Mouse (Mus musculus): ENCODE data around the gene Ms4a12.
"Not testable (repeated sequence)": the region's sequence is repeated elsewhere in the genome, so short reads cannot be mapped to it uniquely, and the experiment has no call there.

Ms4a12 gene

DNA sequence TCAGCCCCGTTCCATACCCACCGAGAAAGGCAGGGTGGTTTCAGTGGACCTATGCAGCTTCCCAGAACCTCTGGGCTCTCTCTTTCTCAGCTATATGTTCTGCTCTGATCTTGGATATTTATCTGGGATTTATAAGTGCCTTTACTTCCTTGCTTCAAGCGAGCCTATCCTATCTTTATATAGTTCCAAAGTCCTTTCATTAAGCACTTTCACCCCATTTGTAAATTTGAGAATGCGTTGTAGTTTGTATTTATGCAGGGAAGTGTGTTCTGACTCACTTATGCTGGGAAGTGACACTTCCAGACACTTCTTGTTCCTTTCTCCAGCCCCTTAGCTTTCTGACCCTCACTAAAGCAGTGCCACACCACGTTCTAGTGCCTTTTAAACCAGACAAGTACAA lies at the start of gene Ms4a12:
TSS of gene Ms4a12 (minus strand) at position 101 of the 400 bp plus-strand sequence.
- no peak for DNase-seq (ENCODE audit: extremely low spot score)

DNA sequence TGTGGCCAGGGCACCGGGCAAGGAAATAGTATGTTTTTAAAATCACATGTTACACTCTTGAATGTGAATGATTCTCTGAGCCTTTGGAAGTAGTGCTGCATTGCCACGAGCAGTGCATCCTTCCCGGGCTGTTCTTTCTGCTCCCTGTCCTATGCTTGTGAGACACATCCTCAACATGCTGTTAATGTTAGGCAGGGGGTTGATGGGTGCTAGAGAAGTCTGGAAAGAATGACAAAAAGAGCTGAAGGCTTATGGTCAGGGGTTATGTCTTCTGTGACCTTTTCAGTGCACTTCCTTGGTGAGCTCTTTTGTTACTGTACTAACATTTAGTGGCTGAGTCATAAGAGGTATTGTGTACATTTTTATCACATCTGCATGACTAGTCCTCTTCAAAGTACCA lies 48.0 kb upstream of the Ms4a12 start:
- DNase-seq (ENCODE audit: extremely low spot score): no peak

DNA sequence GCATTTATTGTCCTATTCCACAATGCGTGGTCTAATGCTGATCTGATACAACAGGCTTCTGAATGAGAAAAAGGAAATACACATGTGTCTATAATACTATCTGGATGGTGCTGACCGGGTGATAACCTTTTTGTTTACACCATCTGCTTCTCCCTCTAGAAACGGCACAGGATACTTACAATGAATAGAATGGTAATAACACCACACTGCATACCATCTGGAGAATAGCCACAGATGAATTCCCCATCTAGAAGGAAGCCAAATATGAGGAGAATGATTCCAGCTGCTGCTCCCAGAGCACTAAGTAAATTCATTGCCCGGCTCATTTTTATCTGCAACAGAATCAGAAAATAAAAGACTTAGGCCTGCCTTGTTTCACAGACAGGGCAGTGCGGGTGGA lies 44.2 kb upstream of the Ms4a12 start:
- no peak for DNase-seq (ENCODE audit: extremely low spot score)

DNA sequence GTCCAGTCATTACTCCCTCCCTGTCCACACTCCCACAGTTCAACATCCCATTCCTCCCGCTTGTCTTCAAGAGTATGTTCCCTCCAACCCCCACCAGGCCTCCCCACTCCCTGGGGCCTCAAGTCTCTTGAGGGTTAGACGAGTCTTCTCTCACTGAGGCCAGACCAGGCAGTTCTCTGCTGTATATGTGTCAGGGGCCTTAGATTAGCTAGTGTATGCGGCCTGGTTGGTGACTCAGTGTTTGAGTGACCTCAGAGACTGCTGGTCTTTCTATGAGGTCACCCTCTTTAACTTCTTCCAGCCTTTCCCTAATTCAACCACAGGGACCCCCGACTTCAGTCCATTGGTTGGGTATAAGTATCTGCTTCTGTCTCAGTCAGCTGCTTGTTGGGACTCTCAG lies 34.7 kb upstream of the Ms4a12 start:
- DNase-seq (ENCODE audit: extremely low spot score): no peak

DNA sequence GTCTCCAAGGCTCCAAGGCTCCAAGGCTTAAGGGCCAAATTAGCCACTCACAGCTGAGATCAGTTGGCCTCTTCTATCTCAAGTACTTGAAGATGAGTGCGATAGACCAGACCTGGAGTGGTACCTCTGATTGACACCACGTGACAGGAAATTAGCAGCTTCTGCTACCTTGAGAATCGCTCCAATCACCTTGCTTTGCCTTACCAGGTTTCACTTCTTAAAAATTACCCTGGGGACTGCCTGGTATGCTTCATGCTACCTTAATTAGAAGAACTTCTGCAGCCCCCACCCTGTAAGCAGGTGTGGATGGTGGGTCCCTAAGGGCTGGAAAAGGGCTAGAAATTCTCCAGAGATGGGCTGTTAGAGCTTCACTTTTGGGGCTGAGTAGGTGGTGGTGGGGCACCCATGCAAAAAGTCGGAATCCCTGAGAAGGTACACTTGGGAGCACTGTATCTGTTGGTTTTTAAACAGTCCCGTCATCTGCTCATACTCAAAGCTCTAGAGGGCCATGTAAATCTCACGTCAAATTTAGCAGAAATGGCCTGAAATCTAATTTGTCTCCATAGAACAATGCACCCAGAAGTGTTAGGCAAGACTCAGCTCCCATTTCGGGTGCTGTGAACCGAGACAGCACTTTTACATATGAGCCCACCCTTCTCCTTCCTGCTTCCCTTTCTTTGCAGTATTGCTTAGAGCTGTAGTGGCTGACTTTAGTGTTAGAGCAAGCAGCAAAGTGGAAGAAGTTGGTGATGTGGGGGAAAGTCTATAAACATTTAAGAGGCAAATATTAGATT lies 34.0 kb upstream of the Ms4a12 start, which contains the start of gene Ms4a1:
TSS of gene Ms4a1 (minus strand) at position 190 of the 794 bp plus-strand sequence.
- DNase-seq (ENCODE audit: extremely low spot score): no peak

DNA sequence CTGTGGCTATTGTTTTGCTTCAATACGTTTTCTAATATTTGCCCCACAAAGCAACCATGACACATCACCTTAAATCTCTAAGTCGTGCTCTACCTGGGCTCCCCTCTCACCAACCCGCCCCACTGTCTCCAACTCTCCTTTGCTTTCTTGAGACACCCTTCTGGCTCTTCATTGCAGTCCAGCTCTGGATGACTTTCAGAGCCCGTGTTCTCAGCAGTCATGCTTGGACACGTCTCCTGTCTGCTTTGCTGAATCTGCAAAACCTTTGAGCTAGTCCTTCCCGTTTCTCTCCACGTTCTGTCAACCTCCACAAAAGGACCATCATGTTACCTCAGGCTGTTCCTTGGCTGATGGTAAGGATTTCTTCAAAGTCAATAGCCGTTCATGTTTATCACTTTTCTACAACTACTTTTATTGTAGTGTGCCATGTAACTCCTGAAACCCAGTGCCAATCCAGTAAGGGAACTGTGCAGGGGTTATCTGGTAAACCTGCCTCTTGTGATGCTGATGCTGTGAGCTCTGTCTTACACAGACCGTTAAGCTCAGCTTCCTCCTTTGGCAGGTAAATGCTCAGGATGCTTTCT lies 32.4 kb upstream of the Ms4a12 start:
- no peak for DNase-seq (ENCODE audit: extremely low spot score)

DNA sequence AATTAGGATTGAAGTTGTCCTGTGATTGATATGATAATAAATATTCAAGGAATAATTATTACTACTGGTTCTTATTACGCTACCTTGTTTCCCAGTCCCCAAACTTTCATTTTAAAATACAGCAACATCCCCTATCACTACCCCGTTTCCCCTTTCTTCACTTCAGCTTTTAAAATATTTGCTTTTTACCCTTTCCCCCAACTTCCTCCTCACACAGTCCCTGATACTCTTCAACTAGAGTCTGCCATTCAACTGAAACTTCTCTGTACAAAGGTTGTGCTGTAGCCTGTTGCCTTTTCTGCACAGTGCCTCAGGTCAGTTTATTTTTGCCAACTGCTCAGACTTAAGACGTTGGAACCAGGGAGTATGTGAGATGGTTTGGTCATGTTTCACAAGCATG lies 31.3 kb upstream of the Ms4a12 start:
- DNase-seq (ENCODE audit: extremely low spot score): no peak

DNA sequence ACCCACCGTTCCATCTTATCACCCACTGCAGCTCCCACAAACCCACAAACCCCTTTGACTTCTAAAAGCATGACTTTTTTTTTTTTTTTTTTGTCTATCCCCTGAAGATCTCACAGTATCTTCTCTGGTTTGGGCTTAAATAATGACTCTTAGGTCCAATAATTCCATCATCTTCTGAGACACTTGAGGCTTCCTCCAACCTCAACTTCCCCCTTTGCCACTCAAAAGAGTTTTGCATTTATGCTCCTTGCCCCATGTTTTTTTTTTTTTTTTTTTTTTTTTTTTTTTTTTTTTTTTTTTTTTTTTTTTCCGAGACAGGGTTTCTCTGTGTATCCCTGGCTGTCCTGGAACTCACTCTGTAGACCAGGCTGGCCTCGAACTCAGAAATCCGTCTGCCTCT lies 30.7 kb upstream of the Ms4a12 start:
- not testable (repeated sequence) for DNase-seq (ENCODE audit: extremely low spot score)

DNA sequence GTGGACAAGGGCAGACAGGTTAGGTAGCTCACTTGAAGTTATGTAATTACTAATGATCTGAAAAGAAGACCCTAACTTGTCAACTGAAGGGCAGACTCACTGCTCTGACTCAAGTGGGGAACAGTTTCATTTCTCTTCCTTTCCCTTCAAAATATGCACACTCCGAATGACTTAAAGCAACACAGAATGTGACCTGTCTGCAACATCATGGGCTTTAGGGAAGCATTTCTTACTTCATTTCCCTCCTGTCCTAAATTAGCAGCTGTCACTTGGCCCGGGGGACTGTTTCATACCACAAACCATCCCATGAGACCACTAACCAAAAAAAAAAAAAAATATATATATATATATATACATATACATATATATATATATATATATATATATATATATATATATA lies 29.3 kb upstream of the Ms4a12 start:
- no peak for DNase-seq (ENCODE audit: extremely low spot score)

DNA sequence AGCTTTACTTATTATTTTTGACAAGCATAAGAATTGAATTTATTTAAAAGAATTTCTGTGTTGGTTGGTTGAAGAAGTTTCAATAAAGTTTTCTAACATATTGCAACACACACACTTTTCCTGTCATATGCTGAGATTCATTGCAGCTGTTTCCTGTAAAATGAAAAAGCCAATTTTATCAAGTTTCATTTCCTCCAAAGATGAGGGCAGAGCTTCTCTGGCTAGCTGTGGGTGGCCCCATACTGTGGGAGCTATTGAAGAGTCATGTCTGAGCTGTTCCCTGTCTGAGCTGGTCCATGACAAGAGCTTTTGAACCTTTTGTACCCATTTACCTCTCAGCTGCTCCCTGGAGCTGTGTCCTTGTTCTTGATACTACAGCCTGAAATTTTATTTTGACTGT lies 12.0 kb upstream of the Ms4a12 start:
- DNase-seq (ENCODE audit: extremely low spot score): no peak

DNA sequence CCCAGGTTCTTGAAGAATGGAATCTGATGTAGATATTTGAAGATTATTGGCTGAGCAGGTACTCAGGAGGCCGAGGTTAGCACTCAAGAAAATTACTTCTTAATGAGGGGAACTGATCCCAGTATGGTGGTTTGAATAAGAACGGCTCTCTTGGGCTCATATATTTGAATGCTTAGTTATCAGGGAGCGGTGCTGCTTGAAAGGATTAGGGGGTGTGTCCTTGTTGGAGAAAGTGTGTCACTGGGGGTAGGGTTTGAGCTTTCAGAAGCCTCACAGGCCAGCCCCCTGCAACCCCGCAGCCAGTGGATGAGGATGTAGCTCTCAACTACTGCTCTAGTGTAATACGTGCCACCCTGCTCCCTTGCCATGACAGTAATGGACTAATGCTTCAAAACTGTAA lies 10.3 kb upstream of the Ms4a12 start:
- DNase-seq (ENCODE audit: extremely low spot score): no peak

DNA sequence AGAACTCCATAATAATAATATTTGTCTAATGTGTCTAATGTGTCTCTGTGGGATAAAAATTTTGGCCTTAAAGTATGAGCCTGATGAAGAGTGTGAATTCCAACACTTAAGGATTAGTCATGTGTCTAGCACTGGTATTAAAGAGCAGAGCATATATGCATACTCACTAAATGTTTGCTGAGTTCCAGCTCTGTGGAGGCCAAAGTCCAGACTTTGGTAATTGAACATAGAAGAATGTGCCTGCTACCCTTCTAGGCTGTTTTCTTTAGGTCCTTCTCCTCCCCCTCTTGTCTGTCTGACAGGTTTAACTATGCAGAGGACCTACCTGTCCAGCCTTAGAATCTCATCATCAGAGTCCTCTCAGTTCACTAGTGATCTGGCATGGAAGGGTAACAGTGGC lies 3.6 kb upstream of the Ms4a12 start:
- no peak for DNase-seq (ENCODE audit: extremely low spot score)

DNA sequence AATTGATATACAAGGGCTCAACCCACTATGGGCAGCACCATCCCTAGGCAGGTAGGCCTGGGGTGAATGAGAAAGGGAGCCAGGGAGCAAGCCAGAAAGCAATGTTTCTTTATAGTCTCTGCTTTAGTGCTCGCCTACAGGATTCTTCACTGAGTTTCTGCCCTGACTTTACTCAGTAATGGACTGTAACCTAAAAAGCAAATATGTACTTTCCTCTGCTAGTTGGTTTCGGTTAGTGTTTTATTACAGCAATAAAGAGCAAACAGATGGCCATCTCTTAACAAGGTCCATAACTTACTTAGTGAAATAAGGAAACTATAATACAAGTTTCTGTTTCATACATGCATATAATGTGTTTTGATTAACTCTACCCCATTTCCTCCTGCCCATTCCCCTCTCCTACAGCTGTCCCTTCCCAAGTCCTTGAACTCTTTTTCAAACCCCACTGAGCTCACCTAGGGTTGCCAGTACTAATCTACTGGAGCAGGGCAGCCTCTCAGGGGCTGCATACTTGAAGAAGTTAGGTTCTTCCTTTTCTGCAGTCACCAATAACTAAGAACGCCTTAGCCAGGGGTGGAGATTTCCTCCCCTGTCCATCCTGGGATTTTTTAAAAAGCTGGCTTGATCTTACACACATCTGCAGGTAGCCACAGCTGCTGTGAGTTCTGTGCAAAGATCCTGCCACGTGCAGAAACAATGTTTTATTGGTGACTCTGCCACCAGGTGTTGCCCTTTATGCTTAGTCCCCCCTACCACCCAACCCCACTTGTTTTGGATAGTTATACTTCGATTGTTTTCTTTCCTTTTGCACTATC lies 2.9 kb upstream of the Ms4a12 start:
- no peak for DNase-seq (ENCODE audit: extremely low spot score)

DNA sequence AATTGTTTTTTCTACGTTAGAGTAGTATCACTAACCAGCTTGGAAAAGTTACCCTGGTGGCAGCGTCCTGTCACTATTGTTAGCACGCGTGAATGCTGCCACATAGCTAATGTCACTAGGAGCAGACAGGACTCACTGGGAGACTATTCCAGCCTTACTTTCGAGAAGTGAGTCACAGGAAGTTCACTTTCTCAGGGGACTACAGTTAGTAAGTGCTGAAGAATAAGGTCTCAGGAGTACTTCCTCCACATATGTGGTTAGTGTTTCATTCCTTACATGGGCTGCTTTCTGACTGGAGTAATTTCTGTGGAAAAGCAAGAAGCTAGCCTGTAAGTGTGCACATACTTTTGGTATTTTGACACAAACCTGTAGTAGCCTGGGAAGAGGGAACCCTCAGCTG lies 2.0 kb upstream of the Ms4a12 start:
- DNase-seq (ENCODE audit: extremely low spot score): no peak

DNA sequence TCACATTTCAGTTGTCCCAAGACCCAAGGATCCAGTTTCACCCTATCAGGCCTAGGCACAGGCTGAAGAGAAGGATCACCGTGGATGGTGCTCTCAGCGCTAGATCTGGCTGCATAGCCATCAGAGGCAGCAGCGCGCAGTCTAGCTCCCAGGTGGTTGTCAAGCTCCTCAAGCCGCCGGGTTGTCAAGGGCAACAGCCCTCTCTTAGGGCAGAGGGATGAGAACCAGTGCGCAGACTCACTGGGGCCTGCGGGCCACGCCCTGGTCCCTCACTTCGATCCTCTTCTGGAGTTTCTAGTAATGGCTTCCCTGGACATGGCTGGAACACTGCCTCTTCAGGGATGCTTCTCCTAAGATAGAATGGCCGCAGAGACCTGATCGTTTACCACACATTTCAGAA lies 35.7 kb downstream of the Ms4a12 start, which contains the start of gene Ms4a13:
TSS of gene Ms4a13 (minus strand) at position 192 of the 400 bp plus-strand sequence.
- no peak for DNase-seq (ENCODE audit: extremely low spot score)

DNA sequence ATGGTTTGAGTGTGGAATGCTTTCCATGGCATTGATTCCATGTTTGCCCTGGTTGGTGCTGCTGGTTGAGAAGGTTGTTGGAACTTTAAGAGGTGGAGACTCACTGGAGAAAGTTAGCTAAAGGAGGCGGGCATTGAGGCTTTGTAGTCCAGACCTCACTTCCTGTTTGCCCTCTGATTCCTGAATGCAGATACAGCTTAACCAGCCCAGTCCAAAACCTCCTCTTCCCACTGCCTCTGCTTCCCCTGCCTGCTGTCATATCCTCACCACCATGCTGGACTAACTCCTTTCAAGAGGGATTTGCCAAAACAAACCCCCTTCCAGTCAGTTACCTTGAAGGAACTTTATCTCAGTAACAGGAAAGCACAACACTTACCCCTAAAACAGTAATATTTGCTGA lies 39.7 kb downstream of the Ms4a12 start:
- no peak for DNase-seq (ENCODE audit: extremely low spot score)

DNA sequence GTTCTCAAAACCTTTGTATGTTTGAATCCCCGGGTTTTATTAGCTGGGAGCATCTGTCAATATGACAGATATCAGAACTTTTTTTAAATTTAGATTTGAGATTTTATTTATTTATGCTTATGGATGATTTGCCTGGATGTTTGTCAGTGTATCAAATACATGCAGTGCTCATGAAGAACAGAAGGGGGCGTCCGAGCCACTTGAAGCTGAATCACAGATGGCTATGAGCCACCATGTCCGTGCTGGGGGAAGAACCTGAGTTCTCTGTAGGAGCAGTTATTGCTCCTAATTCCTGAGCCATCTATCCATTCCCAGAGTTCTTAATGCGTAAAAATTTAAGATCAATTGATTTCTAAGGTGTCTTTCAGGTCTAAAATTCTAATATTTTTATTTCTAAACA lies 48.1 kb downstream of the Ms4a12 start:
- peak; percentile 5 for DNase-seq (ENCODE audit: extremely low spot score)

DNA sequence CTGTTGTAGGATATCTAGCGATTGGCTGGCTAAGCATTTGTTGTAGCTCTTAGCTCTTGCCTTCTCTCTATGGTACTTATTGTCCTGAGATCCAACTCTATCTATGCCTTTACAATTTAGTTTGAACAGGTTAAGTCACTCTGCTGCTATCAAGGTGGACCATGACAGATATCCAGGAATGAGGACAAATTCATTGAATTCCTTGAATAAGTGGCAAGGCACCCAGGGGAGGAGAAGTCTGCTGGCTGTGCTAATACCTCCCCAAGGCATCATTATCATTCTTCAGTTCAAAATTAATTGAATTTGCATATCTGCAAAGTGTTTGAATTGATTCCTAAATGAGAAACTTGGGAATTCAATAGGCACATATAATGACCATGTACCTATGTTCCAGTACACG lies 54.8 kb downstream of the Ms4a12 start:
- DNase-seq (ENCODE audit: extremely low spot score): no peak

DNA sequence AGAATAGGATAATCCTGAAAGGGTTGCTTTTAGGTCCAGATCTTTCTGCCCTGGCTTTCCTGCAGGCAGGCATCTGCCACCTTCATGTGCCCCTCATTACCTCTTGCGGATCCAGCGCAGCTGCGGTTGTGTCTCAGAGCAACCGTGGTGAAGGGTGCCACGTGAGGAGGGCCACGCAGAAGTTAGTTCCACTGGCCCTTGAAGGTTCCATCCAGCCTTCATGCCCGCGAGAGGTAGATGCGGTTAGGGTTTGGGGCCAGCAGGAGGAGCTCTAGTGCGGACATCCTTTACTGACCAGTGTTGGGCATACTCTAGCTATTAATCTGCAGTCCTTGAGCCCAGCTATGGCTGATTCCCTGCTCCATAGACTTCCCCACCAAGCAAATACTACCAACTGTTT lies 67.1 kb downstream of the Ms4a12 start, which contains the start of gene 1700025F22Rik:
TSS of gene 1700025F22Rik (minus strand) at position 149 of the 400 bp plus-strand sequence.
- DNase-seq (ENCODE audit: extremely low spot score): peak; percentile 2
